Mouse (Mus musculus) neural tube, embryonic 11.5 days (tissue): Measurements from ENCODE around the gene Glce. TPM values are rescaled to one million over a fixed set of nuclear protein-coding genes. Genes with fewer than 3 reads are reported as not detected.

ENCODE experiments used
- ATAC-seq: fragments of 200-750 bp; cut with Nextera tagmentation; 2 replicates; pipeline ENCODE4 v1.8.0; 2017; ENCODE audit warnings: moderate number of reproducible peaks, mild to moderate bottlenecking, moderate TSS enrichment, moderate library complexity; ENCODE audit not compliant: insufficient read depth, low FRiP score, low TSS enrichment
- DNase-seq: peaks from one replicate; pipeline ENCODE4 v3.0.0-alpha.2; 2015; ENCODE audit warnings: low spot score
- H3K27ac ChIP-seq: fragments of 300-500 bp; sonication (generic); 2 replicates; pipeline ENCODE4 v1.5.1; 2014; ENCODE audit warnings: low read depth, mild to moderate bottlenecking, low read length
- H3K27me3 ChIP-seq: fragments of 300-500 bp; sonication (generic); 2 replicates; pipeline ENCODE4 v1.6.1; 2014; ENCODE audit warnings: mild to moderate bottlenecking, low read length, mixed read lengths; ENCODE audit not compliant: control insufficient read depth, insufficient read depth
- H3K36me3 ChIP-seq: fragments of 300-500 bp; sonication (generic); 2 replicates; pipeline ENCODE4 v1.6.1; 2014; ENCODE audit warnings: mild to moderate bottlenecking, low read length, moderate library complexity, mixed read lengths; ENCODE audit not compliant: control insufficient read depth, insufficient read depth
- H3K4me1 ChIP-seq: fragments of 300-500 bp; sonication (generic); 2 replicates; pipeline ENCODE4 v1.6.1; 2014; ENCODE audit warnings: low read length, mixed read lengths; ENCODE audit not compliant: control insufficient read depth, insufficient read depth
- H3K4me2 ChIP-seq: fragments of 300-500 bp; sonication (generic); 2 replicates; pipeline ENCODE4 v1.6.1; 2014; ENCODE audit warnings: low read depth, mild to moderate bottlenecking, moderate library complexity
- H3K4me3 ChIP-seq: fragments of 300-500 bp; sonication (generic); 2 replicates; pipeline ENCODE4 v1.5.1; 2014; ENCODE audit warnings: low read depth, low read length
- H3K9ac ChIP-seq: fragments of 300-500 bp; sonication (generic); 2 replicates; pipeline ENCODE4 v1.6.1; 2014; ENCODE audit warnings: mild to moderate bottlenecking, low read length
- H3K9me3 ChIP-seq: fragments of 300-500 bp; sonication (generic); 2 replicates; pipeline ENCODE4 v1.6.1; 2016; ENCODE audit warnings: low read length; ENCODE audit not compliant: control insufficient read depth
- WGBS: fragments of 180-500 bp; shearing (Covaris S2); extraction: QIAGEN DNeasy Blood & Tissue Kit; methylation state at CpG from one replicate; pipeline ENCODE4 v1.1.7; 2014; 5-methylcytosine and 5-hydroxymethylcytosine counted together
- polyA plus RNA-seq: library from polyadenylated mRNA; unstranded; fragments of >200 nt; fragmentation: Nextera tagmentation; extraction: Ambion mirVana; gene quantifications from 2 replicates; pipeline ENCODE4 v1.2.1, GENCODE M21; 2014

The Glce gene
- polyA plus RNA-seq, 1 experiment from 2014 or later: 24.6 TPM

DNA sequence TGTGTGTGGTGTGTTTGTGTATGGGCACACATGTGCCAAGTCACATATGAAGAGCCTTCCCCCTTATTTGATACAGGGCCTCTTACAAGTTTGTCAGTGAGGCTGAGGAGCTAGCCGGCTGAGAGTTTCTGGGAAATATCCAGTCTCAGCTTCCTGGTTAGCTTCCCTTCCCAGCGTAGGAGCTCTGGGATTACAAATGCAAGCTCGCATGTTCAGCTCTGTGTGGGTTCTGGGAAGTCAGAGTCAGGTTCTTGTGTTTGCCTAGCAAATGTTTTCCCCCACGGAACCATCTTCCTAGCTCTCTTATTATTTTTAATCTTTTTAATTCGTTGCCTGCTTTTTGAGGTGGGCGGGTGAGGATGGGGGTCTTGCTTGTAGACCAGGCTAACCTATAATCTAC is 32.9 kb upstream of the Glce start:
- no peaks in the 10 kb centered on the region for H3K27me3 ChIP-seq

DNA sequence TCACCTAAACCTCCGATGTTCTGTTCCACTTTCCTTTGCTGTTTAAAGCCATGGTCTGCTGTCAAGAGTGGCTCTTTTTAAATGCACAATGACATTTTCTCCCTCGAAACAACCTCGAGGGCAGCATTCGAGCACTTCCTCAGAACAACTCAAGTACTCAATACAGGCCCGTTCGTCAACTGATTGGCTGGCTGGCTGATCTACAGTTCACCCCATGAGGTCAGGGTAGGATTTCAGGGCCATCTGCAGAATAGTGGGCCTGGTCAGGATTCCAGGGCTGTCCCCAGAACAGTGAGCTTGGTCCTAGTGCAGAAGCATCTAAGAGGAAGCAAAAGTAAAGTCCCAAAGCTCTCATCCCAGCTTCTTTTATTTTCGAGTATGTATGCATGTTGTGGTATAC is 32.5 kb upstream of the Glce start:
- Histone ChIP-seq H3K4me1 (no peaks in the 10 kb centered on the region), H3K9me3 (no peaks in the 10 kb centered on the region), H3K27me3 (no peaks in the 10 kb centered on the region), H3K27ac (no peak overlapping the region), H3K9ac (no peak overlapping the region), H3K4me3 (no peak overlapping the region), H3K36me3 (no peaks in the 10 kb centered on the region), H3K4me2 (no peak overlapping the region)
- no peak for ATAC-seq
- no peak for DNase-seq
- WGBS: 67% methylated on average over 7 of the region's 7 CpGs

More for the DNA sequence above, 32.9 kb upstream of the Glce start:
- Histone ChIP-seq H3K9me3 (no peaks in the 10 kb centered on the region), H3K9ac (no peak overlapping the region), H3K4me3 (no peak overlapping the region), H3K36me3 (no peaks in the 10 kb centered on the region), H3K4me1 (no peaks in the 10 kb centered on the region), H3K27ac (no peak overlapping the region), H3K4me2 (no peak overlapping the region)
- DNase-seq: no peak
- WGBS: 83% methylated on average over 6 of the region's 6 CpGs
- no peak for ATAC-seq

DNA sequence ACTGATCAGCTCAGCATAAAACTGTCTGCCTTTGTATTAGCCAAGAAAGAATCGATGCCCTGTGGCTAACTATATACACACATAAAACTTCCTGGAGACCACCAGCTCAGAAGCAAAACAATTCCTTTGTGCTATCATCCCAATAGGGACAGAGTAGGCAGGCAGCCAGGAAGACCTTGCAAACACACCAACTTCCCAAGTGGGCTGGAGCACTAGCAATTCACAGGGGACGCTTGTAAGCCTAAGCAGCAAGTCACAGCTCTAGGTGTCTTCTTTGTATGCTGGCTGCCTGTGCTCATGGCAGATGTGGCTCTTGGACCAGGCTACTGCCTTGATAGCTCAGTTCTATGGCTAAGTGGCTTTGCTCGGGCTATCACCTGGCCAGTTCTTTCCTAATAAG is 32.1 kb upstream of the Glce start:
- Histone ChIP-seq H3K27me3 (no peaks in the 10 kb centered on the region), H3K9ac (no peak overlapping the region), H3K27ac (no peak overlapping the region), H3K4me2 (no peak overlapping the region), H3K9me3 (no peaks in the 10 kb centered on the region), H3K4me1 (no peaks in the 10 kb centered on the region), H3K4me3 (no peak overlapping the region), H3K36me3 (no peaks in the 10 kb centered on the region)
- ATAC-seq (no peak), DNase-seq (no peak)
- WGBS: 52% methylated on average over 3 of the region's 3 CpGs

DNA sequence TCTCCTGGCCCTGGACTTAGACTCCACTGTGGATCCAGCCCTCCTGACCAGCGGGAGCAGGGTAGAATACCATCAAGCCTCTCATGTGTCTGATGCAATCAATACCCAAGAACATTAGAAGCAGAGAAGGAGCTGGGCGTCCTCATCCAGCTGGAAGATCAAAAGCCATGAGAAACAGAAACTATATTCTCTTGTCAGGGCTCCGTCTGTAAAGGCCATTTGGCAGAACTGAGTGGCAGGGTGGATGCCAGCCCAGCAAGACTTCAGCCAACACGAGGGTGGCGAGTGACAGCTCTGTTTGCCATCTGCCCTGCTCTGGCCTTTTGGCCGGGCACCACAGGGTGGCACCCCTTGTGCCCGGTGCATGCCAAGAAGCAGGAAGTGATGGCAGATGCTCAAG is 30.8 kb upstream of the Glce start:
- H3K27me3 ChIP-seq: no peaks in the 10 kb centered on the region
- no peak overlapping the region for H3K4me2 ChIP-seq
- no peaks in the 10 kb centered on the region for H3K4me1 ChIP-seq
- DNase-seq (no peak), ATAC-seq (no peak)
- no peaks in the 10 kb centered on the region for H3K36me3 ChIP-seq
- H3K9me3 ChIP-seq: no peaks in the 10 kb centered on the region
- WGBS: 77% methylated on average over 7 of the region's 7 CpGs
- H3K27ac ChIP-seq: no peak overlapping the region
- H3K4me3 ChIP-seq: no peak overlapping the region
- H3K9ac ChIP-seq: no peak overlapping the region

DNA sequence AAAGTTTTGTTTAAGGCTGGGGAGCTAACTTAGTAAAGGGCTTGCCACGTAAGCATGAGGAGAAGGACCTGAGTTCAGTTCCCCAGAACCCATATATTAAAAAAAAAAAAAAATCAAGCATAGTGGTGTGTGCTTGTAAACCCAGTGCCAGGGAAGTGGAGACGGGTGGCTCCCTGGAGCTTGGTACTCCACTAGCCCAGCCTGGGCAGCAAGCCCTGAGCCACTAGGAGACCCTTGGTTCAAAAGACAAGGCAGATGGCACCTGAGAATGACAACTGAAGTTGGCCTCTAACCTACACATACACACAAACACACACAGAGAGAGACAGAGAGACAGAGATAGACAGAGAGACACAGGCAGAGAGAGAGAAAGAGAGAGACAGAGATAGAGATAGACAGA is 30.1 kb upstream of the Glce start:
- no peak overlapping the region for H3K27ac ChIP-seq
- H3K36me3 ChIP-seq: no peaks in the 10 kb centered on the region
- 87% methylated on average over 2 of the region's 2 CpGs for WGBS
- no peak overlapping the region for H3K4me2 ChIP-seq
- H3K4me3 ChIP-seq: no peak overlapping the region
- H3K9me3 ChIP-seq: no peaks in the 10 kb centered on the region
- no peaks in the 10 kb centered on the region for H3K27me3 ChIP-seq
- no peak for DNase-seq
- no peak overlapping the region for H3K9ac ChIP-seq
- no peak for ATAC-seq
- H3K4me1 ChIP-seq: no peaks in the 10 kb centered on the region

DNA sequence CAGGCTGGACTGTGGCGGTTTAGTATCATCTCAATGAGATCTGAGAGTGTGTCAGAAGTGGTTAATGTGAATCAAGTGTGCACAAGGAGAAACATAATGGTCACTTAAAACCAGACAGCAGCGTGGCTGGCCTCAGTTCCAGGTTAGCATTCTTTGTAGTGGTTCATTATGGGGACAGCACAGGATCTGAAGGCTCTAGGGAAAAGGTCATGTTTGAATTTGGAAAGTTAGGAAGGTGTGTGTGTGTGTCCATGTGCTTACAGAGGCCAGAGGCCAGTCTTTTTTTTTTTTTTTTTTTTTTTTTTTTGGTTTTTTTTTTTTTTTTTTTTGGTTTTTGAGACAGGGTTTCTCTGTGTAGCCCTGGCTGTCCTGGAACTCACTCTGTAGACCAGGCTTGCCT is 22.7 kb upstream of the Glce start:
- H3K4me3 ChIP-seq: no peak overlapping the region
- no peak overlapping the region for H3K9ac ChIP-seq
- DNase-seq (no peak), ATAC-seq (no peak)
- no peaks in the 10 kb centered on the region for H3K36me3 ChIP-seq
- H3K27me3 ChIP-seq: no peaks in the 10 kb centered on the region
- no peak overlapping the region for H3K27ac ChIP-seq
- no peak overlapping the region for H3K4me2 ChIP-seq
- no peaks in the 10 kb centered on the region for H3K4me1 ChIP-seq
- H3K9me3 ChIP-seq: no peaks in the 10 kb centered on the region
- 85% methylated on average over 2 of the region's 2 CpGs for WGBS

DNA sequence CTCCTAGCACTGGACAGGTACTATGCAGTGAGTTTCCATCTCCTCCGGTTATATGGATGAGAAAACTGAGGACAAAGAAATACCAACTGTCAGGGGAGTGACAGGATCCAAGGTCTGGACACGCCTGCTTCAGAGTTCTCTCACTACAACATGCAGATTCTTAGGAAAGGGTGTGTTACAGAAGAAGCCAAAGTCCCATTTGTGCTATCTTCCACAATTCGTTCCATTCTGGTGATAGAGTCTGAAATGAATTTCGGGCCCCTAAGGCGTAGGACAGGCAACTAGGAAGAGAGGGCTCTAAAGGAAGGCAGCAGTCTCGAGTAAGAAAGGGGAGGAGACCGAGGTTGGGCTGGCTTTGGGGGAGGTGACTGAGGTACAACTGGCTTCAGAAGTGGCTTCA is 21.0 kb upstream of the Glce start:
- Histone ChIP-seq H3K27me3 (no peaks in the 10 kb centered on the region), H3K27ac (no peak overlapping the region), H3K36me3 (no peaks in the 10 kb centered on the region), H3K4me1 (no peaks in the 10 kb centered on the region), H3K9ac (no peak overlapping the region), H3K4me3 (no peak overlapping the region), H3K4me2 (no peak overlapping the region), H3K9me3 (no peaks in the 10 kb centered on the region)
- WGBS: 64% methylated on average over 7 of the region's 7 CpGs
- DNase-seq: no peak
- no peak for ATAC-seq

DNA sequence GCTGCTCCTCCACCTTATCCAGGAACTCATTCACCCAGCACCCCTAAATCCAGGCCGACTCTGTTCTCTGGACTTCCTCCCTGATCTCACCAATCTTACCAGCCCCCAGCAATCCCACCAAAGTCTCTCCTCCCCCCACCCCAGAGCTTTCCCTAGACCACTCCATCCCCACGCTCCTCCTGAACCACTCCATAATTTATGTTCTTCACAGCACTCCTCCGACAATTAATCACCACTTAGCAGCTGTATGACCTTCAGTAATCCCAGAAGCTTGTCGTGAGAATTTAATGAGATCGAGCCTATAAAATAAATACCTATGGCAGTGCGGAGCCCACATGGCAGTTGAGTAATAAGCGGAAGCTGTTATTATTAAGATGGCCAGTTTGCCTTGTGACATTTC is 16.6 kb upstream of the Glce start:
- H3K9me3 ChIP-seq: no peaks in the 10 kb centered on the region

DNA sequence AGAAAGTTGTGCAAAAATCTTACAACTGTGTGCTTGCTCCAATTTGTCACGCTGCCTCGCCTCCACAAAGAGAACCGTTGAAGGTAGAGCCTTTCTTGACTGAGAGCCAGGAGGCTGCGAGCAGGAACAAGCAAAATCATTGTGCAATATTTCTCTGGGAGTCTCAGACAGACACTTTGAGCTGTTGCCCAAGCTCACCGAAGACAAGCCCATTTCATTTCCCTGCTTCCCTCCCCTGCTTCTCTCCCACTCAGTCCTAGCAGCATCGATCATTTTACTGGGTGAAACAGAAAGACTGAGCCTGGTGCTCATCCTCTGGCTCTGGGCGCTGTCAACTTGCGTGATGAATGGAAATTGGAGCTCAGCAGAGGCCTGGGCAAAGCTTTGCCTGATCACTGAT is 14.8 kb upstream of the Glce start:
- 43% methylated on average over 8 of the region's 8 CpGs for WGBS
- peaks cover 2% of the 10 kb centered on the region; the same call in 1 of the 2 replicates for H3K4me1 ChIP-seq
- H3K9me3 ChIP-seq: no peaks in the 10 kb centered on the region
- no peak overlapping the region for H3K9ac ChIP-seq
- ATAC-seq: no peak
- no peaks in the 10 kb centered on the region for H3K36me3 ChIP-seq
- H3K27ac ChIP-seq: no peak overlapping the region
- no peak overlapping the region for H3K4me3 ChIP-seq
- H3K4me2 ChIP-seq: no peak overlapping the region
- H3K27me3 ChIP-seq: no peaks in the 10 kb centered on the region
- DNase-seq: peak; percentile 41

More for the DNA sequence above, 16.6 kb upstream of the Glce start:
- Histone ChIP-seq H3K9ac (no peak overlapping the region), H3K4me2 (no peak overlapping the region), H3K27ac (0 out of 2 replicates have a peak overlapping the region, but pooled peaks have one; percentile 8), H3K27me3 (no peaks in the 10 kb centered on the region), H3K36me3 (no peaks in the 10 kb centered on the region), H3K4me3 (no peak overlapping the region), H3K4me1 (peaks cover 2% of the 10 kb centered on the region; the same call in 1 of the 2 replicates)
- WGBS: 58% methylated on average over 7 of the region's 7 CpGs
- ATAC-seq (no peak), DNase-seq (no peak)
